Mouse (Mus musculus) forebrain, embryonic 14.5 days (tissue): ENCODE data around the gene Ctsc. TPM values are rescaled to one million over a fixed set of nuclear protein-coding genes. Genes with fewer than 3 reads are reported as not detected.

ENCODE experiments used
- ATAC-seq: fragments of 200-750 bp; cut with Nextera tagmentation; 2 replicates; pipeline ENCODE4 v1.8.0; 2017; ENCODE audit warnings: mild to moderate bottlenecking, moderate library complexity
- DNase-seq: peaks from one replicate; pipeline ENCODE4 v3.0.0-alpha.2; 2015; ENCODE audit warnings: low spot score
- H3K27ac ChIP-seq: fragments of 300-500 bp; sonication (generic); 2 replicates; pipeline ENCODE4 v1.5.1; 2014; ENCODE audit warnings: low read depth, mild to moderate bottlenecking, control low read depth, low read length, moderate library complexity
- H3K27me3 ChIP-seq: fragments of 300-500 bp; sonication (generic); replicated peaks from 2 replicates; pipeline ENCODE4 v1.6.1; 2014; ENCODE audit warnings: low read length, control low read depth, mixed read lengths; ENCODE audit not compliant: control insufficient read depth, insufficient read depth
- H3K36me3 ChIP-seq: fragments of 300-500 bp; sonication (generic); 2 replicates; pipeline ENCODE4 v1.6.1; 2014; ENCODE audit warnings: low read length, control low read depth; ENCODE audit not compliant: control insufficient read depth, insufficient read depth
- H3K4me1 ChIP-seq: fragments of 300-500 bp; sonication (generic); 2 replicates; pipeline ENCODE4 v1.6.1; 2014; ENCODE audit warnings: antibody characterized with exemption, low read length, control low read depth; ENCODE audit not compliant: control insufficient read depth, insufficient read depth
- H3K4me2 ChIP-seq: fragments of 300-500 bp; sonication (generic); 2 replicates; pipeline ENCODE4 v1.6.1; 2014; ENCODE audit warnings: mild to moderate bottlenecking, control low read depth, low read length
- H3K4me3 ChIP-seq: fragments of 300-500 bp; sonication (generic); 2 replicates; pipeline ENCODE4 v1.5.1; 2014; ENCODE audit warnings: low read depth, low read length, control low read depth
- H3K9ac ChIP-seq: fragments of 300-500 bp; sonication (generic); 2 replicates; pipeline ENCODE4 v1.6.1; 2014; ENCODE audit warnings: mild to moderate bottlenecking, low read length, control low read depth, moderate library complexity
- H3K9me3 ChIP-seq: fragments of 300-500 bp; sonication (generic); replicated peaks from 2 replicates; pipeline ENCODE4 v1.6.1; 2016; ENCODE audit warnings: low read length, control low read depth, mixed read lengths; ENCODE audit not compliant: control insufficient read depth
- WGBS: fragments of 180-500 bp; shearing (Covaris S2); extraction: QIAGEN DNeasy Blood & Tissue Kit; methylation state at CpG from one replicate; pipeline ENCODE4 v1.1.7; 2014; 5-methylcytosine and 5-hydroxymethylcytosine counted together
- polyA plus RNA-seq: library from polyadenylated mRNA; unstranded; fragments of >200 nt; fragmentation: Nextera tagmentation; extraction: Ambion mirVana; gene quantifications from 2 replicates; pipeline ENCODE4 v1.2.1, GENCODE M21; 2014

The Ctsc gene
- polyA plus RNA-seq, 1 experiment from 2014 or later, result 10.7 TPM

DNA sequence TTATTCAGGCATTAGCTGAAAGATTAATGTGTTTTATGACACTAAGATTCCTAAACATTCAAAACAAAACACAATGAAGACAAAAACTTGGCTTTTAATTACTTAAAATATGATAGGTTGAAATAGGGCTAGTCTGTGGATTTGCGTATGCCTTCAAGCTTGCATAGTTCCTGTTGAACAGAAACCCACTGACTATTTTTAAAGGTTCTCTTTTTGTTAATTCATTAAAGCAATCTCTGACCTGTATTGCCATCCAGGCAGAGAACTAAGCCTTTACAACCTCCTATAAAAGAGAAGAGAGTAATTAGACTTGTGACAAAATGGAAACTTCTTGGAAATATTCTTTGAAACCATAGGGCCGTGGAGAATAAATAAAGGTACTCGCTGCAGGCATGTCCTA, 7.4 kb downstream of the Ctsc start:
- H3K27ac ChIP-seq, result no peak overlapping the region
- no peaks in the 10 kb centered on the region for H3K27me3 ChIP-seq
- WGBS, result 63% methylated on average over 3 of the region's 3 CpGs
- DNase-seq (no peak), ATAC-seq (no peak)
- no peaks in the 10 kb centered on the region for H3K36me3 ChIP-seq
- H3K9ac ChIP-seq, result no peak overlapping the region
- H3K9me3 ChIP-seq, result no peaks in the 10 kb centered on the region
- no peaks in the 10 kb centered on the region for H3K4me1 ChIP-seq
- H3K4me3 ChIP-seq, result no peak overlapping the region
- H3K4me2 ChIP-seq, result no peak overlapping the region

DNA sequence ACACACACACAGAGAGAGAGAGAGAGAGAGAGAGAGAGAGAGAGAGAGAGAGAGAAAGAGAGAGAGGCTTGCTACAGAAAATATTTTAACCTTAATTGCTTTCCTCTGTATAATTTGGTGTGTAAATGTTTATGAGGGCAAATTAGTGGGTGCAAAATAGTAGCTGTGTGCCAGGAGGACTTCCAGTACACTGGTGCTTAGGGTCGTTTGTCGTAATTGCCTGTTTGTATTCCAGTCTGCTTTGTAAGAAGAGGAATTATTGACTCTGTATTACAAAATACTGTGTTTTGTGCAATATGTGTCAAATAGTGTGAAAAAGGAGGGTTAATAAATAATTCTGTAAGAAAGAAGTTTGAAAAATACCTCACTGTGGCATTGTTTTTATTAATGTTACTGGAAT, 13.2 kb downstream of the Ctsc start:
- Histone ChIP-seq H3K4me1 (no peaks in the 10 kb centered on the region), H3K36me3 (no peaks in the 10 kb centered on the region), H3K4me2 (no peak overlapping the region), H3K27ac (no peak overlapping the region), H3K27me3 (no peaks in the 10 kb centered on the region), H3K4me3 (no peak overlapping the region), H3K9ac (no peak overlapping the region), H3K9me3 (no peaks in the 10 kb centered on the region)
- no peak for DNase-seq
- ATAC-seq, result no peak
- 43% methylated on average over 2 of the region's 2 CpGs for WGBS

DNA sequence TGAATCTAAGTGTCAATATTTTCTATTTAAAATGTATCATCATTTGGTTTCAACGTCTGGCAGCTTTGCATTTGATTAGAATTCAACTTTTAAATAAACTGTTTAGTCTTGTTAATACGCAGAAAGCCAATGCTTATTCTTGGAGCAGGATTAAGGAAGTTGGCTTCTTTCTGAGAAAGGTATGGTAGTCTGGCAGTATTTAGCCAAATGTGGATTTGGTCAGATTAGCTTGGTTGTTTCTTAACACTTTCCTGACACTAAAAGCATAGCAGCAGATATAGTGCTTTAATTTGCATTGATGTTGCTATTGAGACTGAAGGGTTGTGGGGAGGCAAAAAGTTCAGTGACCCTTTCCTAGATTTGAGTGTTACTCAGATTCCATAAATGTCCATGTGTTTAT, 14.2 kb downstream of the Ctsc start:
- H3K27ac ChIP-seq, result no peak overlapping the region
- ATAC-seq (no peak), DNase-seq (no peak)
- no peaks in the 10 kb centered on the region for H3K9me3 ChIP-seq
- WGBS, result 80% methylated on average over 2 of the region's 2 CpGs
- H3K27me3 ChIP-seq, result no peaks in the 10 kb centered on the region
- H3K36me3 ChIP-seq, result no peaks in the 10 kb centered on the region
- H3K9ac ChIP-seq, result no peak overlapping the region
- H3K4me1 ChIP-seq, result no peaks in the 10 kb centered on the region
- no peak overlapping the region for H3K4me3 ChIP-seq
- no peak overlapping the region for H3K4me2 ChIP-seq

DNA sequence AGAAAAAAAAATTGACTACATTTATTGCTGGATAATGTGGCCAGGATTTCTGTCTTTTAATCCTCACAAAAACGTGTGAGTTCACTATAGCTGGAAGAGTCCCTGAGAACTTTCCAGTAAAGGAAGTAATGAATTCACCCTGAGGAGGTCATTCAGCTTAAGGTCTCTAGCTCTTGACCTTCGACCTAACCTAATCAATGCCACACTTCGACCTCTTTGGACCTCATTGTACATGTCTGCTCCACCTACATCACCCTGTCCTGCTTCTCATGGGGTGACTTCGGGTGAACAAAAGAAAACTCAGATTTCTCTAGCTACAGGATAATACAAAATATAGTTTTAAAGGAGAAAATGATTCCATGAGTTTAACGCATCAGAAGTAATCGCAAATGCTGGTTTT, 16.0 kb downstream of the Ctsc start:
- H3K27me3 ChIP-seq, result no peaks in the 10 kb centered on the region
- H3K9ac ChIP-seq, result no peak overlapping the region
- no peak overlapping the region for H3K4me3 ChIP-seq
- no peaks in the 10 kb centered on the region for H3K9me3 ChIP-seq
- no peak overlapping the region for H3K27ac ChIP-seq
- WGBS, result 67% methylated on average over 6 of the region's 6 CpGs
- H3K4me2 ChIP-seq, result no peak overlapping the region
- ATAC-seq, result no peak
- H3K36me3 ChIP-seq, result no peaks in the 10 kb centered on the region
- H3K4me1 ChIP-seq, result no peaks in the 10 kb centered on the region
- DNase-seq, result no peak

DNA sequence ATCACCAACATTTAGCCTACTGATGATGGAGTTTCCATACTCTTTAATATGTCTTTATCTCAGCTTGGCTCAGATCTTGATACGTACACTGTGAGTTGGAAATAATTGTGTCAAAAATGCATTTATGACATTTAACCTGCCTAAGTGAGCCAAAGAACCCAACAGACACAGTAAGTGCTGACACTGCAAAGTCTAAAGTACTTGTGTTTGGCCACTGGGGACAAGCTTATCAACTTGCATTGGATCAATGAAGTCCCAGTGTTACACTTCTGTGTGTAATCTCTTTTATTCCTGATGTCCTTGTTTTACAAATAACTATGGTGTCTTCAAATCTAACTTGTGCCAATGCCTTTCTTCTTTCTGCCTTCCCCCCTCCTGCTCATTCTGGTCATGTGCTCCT, 18.1 kb downstream of the Ctsc start:
- DNase-seq (no peak), ATAC-seq (no peak)
- no peak overlapping the region for H3K4me3 ChIP-seq
- WGBS, result 98% methylated on average over 1 of the region's 1 CpGs
- no peak overlapping the region for H3K27ac ChIP-seq
- H3K36me3 ChIP-seq, result no peaks in the 10 kb centered on the region
- no peaks in the 10 kb centered on the region for H3K27me3 ChIP-seq
- no peaks in the 10 kb centered on the region for H3K9me3 ChIP-seq
- no peak overlapping the region for H3K4me2 ChIP-seq
- H3K4me1 ChIP-seq, result no peaks in the 10 kb centered on the region
- H3K9ac ChIP-seq, result no peak overlapping the region

DNA sequence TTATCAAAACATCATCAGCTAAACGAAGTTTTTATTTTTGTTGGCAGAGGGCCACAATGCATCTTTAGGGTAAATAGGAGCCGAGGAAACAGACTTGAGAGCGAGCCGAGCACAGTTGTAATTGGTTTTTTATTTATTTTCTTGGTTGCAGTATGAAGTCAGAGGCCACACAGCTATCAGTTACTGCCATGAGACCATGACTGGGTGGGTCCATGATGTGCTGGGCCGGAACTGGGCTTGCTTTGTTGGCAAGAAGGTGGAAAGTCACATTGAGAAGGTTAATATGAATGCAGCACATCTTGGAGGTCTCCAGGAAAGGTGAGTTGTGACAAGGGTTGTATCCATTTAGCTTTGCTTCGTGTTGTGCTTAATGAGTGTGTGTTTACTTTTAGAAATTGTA, 19.0 kb downstream of the Ctsc start:
- Histone ChIP-seq H3K9ac (no peak overlapping the region), H3K9me3 (no peaks in the 10 kb centered on the region), H3K4me2 (no peak overlapping the region), H3K4me1 (no peaks in the 10 kb centered on the region), H3K27me3 (no peaks in the 10 kb centered on the region), H3K4me3 (no peak overlapping the region), H3K36me3 (no peaks in the 10 kb centered on the region), H3K27ac (no peak overlapping the region)
- no peak for DNase-seq
- ATAC-seq, result no peak
- WGBS, result 52% methylated on average over 6 of the region's 6 CpGs

DNA sequence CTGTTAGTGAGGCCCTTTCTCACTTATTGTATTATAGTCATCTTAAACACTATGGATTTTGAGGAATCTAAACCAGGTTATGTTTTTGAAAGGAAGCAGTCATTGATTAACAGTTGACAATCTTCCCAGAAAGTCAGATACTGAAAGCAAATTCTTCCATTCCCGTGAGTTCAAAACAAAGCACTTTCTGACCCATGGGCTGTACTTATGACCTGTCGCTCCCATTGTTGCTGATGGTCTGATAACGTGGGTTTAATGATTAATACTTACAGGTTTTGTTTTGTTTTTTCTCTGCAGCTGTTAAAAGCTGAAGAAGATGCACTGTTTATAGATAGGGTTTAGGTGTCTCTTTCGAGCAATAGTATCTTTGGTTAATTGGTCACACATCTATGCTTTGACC, 27.9 kb downstream of the Ctsc start:
- Histone ChIP-seq H3K9me3 (no peaks in the 10 kb centered on the region), H3K4me3 (no peak overlapping the region), H3K9ac (no peak overlapping the region), H3K27ac (no peak overlapping the region), H3K4me2 (no peak overlapping the region), H3K36me3 (no peaks in the 10 kb centered on the region), H3K27me3 (no peaks in the 10 kb centered on the region), H3K4me1 (no peaks in the 10 kb centered on the region)
- ATAC-seq (no peak), DNase-seq (no peak)
- 90% methylated on average over 4 of the region's 4 CpGs for WGBS

- H3K9me3 ChIP-seq, result no peaks in the 10 kb centered on the region
- DNase-seq, result no peak
- WGBS, result 88% methylated on average over 3 of the region's 3 CpGs
- no peak overlapping the region for H3K4me2 ChIP-seq
- H3K4me1 ChIP-seq, result no peaks in the 10 kb centered on the region
- no peaks in the 10 kb centered on the region for H3K36me3 ChIP-seq
- H3K4me3 ChIP-seq, result no peak overlapping the region
- no peak overlapping the region for H3K9ac ChIP-seq
- no peak overlapping the region for H3K27ac ChIP-seq
- no peaks in the 10 kb centered on the region for H3K27me3 ChIP-seq
- no peak for ATAC-seq
Observed at GRCm38 (mm10) chr7:88306725-88307124, 28.8 kb downstream of the Ctsc start.

GRCm38 (mm10) chr7:88310398-88311180, 32.7 kb downstream of the Ctsc start:
- H3K4me3 ChIP-seq, result no peak overlapping the region
- H3K27ac ChIP-seq, result no peak overlapping the region
- H3K36me3 ChIP-seq, result no peaks in the 10 kb centered on the region
- H3K4me1 ChIP-seq, result no peaks in the 10 kb centered on the region
- H3K9ac ChIP-seq, result no peak overlapping the region
- H3K27me3 ChIP-seq, result no peaks in the 10 kb centered on the region
- WGBS, result 88% methylated on average over 3 of the region's 3 CpGs
- no peak for ATAC-seq
- no peaks in the 10 kb centered on the region for H3K9me3 ChIP-seq
- no peak for DNase-seq
- no peak overlapping the region for H3K4me2 ChIP-seq
